Mouse (Mus musculus) urinary bladder, adult 2 months (tissue): ENCODE results near the gene Nrm. TPM values are rescaled to one million over a fixed set of nuclear protein-coding genes. Genes with fewer than 3 reads are reported as not detected.
A peak's percentile ranks its signal among the peaks of the same experiment; 100 is the strongest.

ENCODE experiments used
- DNase-seq: peaks from one replicate; pipeline ENCODE4 v3.0.0; 2022; ENCODE audit warnings: low spot score
- polyA plus RNA-seq: library from polyadenylated mRNA; depleted of rRNA; stranded (reverse); fragments of >200 nt; gene quantifications from 2 replicates; pipeline ENCODE4 v1.2.3, GENCODE M21; 2012

The Nrm gene
- polyA plus RNA-seq, 1 experiment, result 11.6 TPM

DNA sequence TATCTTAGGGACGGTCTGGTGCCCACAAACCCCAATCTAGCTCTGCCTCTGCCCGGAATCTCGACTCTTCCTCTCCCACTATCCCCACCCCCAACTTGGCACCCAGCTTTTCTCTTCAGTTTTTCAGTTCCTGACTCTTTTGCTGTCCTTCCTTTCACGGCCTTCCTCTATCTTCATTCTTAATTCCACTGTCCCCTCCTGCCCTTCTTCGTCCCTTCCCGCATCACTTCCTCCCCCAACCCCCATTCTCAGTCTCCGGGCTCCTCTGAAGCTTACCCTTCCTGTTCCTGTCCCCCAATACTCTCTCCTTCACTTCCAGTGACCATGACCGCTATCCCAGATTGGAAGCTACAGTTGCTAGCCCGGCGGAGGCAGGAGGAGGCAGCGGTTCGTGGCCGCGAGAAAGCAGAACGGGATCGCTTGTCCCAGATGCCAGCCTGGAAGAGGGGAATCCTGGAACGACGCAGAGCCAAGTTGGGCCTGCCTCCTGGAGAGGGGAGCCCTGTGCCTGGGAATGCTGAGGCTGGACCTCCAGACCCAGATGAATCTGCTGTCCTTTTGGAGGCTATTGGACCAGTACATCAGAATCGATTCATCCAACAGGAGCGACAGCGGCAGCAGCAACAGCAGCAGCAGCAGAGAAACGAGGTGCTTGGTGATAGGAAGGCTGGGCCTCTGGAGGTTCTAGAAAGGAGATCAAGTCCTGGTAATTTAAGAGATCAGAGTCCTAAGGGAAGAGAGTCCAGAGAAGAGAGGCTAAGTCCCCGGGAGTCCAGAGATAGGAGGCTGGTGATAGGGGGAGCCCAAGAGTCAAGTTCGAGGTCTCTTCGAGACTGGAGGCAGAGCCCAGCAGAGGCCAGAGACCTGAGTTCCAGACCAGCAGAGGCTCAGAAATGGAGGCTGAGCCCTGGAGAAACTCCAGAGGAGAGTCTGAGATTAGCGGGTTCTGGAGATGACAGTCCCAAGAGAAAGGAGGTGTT lies 6.1 kb downstream of the Nrm start:
- peak; percentile 30 for DNase-seq

DNA sequence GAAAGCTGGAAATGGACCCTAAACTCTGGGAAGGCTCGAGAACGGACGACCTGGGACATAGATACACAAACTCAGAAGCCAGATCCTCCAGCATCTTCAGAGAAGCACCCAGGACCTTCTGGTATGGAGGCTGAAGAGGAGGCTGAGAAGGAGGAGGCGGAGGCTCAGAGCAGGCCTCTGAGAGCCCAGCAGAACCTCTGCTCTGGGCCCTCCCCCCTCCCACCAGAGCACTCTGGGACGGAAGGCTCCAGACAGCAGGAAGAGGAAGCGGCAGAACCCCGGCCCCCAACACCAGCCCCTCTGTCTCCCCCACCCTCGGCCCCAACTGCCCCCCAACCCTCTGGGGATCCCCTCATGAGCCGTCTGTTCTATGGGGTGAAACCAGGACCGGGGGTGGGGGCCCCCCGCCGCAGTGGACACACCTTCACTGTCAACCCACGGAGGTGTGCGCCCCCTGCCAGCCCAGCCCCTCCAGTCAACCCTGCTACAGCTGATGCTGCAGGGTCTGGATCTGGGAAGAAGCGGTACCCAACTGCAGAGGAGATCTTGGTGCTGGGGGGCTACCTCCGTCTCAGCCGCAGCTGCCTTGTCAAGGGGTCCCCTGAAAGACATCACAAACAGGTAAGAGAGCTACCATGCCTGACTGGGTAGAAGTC lies 7.2 kb downstream of the Nrm start:
- peak; percentile 23 for DNase-seq

DNA sequence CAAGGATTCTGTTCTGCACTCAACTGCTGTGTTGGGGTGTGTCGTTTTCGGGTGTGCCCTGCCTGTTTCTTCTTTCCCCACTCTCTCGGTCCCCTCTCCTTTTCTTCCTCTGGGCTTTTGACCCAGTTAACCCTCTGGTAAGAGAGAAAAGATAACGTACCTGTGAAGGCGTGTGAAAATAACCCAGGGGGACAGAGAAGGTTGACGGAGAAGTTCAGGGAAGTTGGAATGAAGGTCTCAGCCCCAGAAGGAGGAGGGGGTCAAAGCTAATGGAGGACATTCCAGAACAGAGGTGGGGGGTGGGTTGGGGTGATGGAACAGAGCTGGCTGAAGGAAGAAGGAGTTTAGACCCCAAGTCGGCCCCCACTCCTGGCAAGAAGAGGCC lies 7.8 kb downstream of the Nrm start:
- no peak for DNase-seq

DNA sequence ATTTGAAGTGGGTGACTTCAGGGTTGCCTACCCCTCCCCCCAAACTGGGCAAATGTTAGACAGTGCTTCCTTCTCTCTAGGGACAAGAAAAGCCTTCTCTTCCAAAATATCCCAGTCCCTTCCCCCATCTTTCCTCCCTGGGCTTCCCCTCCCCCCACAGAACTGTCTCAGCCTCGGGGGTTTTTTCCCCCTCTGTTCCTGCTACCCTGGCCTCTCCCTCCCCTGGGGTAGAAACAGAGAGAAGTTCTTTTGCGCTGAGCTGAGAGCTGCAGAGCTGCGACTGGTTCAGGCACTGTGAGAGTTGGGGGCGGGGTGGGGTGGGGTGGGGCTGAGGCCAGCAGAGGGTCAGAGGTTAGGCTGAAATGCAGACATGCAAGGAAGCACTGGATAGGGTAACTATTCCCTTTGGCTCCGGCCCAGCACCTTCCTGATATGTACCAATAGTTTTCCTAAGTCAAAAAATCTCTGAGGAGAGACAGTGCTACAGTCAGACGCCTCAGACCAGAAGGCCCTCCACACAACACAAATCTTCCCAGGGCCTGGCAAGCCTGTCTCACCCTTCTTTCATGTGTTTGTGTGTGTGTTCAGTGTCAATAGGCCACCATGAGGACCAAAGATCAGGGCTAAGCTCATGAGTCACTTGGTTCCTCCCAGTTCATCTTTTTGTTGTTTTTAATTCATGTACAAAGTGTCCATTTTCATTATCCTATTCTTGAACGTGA lies 8.4 kb downstream of the Nrm start:
- peak; percentile 29 for DNase-seq

DNA sequence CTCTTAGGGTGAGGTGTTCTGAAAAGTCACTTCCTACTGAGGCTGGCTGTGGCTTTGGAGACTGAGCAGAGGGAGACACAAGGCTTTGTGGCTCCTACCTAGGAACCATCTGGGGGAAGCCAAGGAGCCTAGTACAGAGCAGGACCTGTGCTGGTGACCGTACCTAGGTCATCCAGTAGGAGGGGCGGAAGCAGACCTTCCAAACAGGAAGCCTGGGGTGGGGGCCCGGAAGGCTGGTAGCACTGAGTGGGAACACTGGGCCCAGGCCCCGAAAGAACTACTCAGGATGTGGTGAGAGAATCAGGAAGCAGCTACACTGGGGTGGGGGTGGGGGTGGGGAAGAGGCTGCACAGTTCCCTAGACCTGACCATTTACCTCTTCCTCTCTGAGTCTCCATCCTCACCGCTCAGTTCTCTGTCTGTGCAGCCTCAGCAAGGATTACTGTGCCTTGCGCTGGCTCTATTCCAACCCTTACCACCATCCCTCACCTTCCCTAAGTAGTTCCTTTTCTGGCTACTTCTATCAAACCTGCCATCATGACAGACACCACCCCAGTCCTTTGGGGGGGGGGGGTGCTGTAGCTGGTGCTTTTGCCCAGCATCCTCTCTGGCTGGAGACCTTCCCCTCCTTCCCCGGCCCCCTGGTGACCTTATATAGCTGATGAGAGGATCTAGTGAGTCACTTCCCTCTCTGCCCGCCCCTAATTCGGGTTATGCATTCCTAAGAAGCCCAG lies 9.2 kb downstream of the Nrm start:
- peak; percentile 35 for DNase-seq

DNA sequence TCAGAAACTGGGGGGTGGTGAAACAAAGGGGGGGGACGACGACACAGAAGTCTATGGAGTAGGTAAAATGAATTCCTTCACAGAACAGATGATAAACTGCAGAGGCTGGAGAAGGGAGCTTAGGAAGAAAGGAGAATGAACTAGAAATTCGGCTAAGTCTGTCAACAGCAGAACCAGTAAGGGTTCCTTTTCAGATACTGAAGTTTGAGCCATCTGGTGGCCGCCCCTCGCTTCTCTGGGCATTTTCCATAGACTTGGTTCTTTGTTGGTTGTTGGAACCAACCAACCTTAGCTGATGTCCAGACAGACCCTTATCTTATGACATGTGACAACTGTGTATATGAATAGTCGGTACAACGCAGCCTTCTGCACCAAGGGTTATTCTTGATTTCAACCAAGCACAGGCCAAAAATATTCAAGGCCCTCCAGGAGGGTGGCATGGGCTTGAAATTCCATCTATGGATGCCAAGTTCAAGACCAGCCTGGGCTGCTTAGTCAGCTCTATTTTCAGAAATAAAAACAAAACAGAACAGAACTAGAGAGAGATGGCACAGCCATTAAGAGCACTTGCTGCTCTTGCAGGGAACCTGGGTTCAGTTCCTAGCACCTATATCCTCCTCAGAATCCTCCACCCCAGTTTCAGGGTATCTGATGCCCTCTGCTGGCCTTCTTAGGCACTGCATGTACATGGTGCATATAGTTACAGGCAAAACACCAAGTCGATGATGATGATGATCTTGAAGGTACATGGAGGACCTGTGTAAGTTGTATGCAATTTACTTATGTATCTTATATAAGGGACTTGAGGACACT lies 10.0 kb downstream of the Nrm start:
- DNase-seq, result peak; percentile 20

DNA sequence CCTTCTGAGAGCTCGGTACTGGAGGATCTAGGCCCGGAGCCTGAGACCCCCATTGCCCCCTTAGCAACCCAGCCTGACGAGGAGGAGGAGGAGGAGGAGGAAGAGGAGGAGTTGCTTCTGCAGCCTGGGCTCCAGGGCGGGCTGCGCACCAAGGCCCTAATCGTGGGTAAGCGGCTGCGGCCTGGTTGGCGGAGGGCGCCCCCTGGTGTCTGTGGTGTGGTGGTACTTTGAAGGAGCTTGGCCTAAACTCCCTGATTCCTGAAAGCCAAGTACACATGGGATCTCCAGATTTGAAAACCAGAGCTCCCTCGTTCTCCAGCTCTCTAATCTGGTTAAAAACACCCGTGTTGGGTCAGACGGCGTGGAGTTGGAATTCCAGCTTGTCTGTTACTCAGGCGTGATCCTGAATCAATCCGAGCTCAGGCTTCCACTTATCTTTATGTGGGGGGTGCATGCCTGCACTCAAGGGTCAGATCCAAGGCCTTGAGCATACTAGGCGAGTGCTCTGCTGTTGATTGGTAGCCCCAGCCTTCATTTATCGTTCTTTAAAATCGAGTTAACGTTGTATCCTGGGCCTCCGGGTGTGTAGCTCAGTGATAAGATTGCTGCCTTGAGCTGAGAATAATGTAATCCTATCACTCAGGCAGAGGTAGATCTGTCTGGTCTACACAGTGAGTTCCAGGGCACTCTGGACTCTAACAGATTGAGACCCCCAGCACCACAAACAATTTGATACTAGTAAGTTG lies 12.8 kb downstream of the Nrm start:
- DNase-seq, result peak; percentile 90

DNA sequence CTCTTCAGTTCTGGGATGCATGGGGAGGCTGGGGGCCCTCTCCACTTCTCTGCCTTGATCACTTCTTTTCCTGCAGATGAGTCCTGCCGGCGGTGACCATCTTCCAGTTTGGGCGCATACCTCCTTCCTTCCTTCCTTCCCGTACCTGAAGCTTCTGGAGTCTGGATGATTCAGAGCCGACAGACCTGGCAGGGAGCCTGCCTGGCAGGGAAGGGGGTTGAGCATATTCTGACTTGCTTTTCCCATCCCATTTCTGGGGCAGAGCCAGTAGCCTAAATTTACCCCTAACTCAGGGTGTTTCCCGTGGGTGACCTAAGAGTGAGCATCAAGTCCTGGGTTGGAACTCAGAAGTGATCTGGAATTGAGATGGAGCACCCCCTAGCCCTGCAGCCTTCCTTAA lies 13.6 kb downstream of the Nrm start:
- no peak for DNase-seq

DNA sequence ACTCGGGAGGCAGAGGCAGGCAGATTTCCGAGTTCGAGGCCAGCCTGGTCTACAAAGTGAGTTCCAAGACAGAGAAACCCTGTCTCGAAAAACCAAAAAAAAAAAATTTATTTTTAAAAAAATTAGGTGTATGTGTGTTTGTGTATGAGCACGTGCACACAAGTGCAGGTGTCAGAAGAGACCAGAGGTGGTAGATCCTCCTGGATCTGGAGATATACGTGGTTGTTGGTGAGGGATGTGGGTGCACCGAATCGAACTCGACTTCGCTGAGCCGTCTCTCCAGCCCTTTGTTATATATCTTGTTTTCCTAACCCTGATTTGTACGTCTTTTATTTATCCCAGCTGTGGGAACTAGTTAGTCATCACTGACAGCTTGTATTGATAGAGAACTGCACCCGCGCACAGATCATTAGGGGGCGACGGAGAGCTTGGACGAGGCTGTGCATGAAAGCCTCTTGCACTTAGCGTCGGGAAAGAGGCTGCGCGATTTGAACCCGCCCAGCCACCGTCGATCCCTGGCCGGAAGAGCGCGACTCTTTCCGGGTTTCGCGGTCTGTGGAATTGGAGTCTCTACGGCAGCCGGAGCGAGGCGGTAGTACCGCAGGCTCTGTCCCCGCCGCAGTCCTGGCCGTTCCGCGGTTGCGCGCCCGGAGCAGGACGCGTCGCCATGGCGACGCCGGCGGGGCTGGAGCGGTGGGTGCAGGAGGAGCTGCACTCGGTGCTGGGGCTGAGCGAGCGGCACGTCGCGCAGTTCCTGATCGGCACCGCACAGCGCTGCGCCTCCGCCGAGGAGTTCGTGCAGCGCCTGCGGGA lies 18.3 kb downstream of the Nrm start, which contains the start of gene Dhx16:
Gene Dhx16, plus strand, starts transcription at position 575 of the 813 bp plus-strand sequence.
- DNase-seq, result peak; percentile 84

DNA sequence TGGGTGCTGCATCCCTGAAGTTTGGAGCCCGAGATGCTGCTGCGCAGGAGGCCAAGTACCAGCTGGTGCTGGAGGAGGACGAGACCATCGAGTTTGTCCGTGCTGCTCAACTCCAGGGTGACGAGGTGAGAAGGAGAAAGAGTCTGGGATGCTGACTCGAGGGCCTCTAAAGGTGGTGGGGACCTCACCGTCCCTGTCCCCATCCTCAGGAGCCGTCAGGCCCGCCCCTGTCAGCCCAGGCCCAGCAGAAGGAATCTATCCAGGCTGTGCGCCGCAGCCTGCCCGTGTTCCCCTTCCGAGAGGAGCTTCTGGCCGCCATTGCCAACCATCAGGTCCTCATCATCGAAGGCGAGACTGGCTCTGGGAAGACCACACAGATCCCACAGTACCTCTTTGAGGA lies 21.8 kb downstream of the Nrm start:
- no peak for DNase-seq

DNA sequence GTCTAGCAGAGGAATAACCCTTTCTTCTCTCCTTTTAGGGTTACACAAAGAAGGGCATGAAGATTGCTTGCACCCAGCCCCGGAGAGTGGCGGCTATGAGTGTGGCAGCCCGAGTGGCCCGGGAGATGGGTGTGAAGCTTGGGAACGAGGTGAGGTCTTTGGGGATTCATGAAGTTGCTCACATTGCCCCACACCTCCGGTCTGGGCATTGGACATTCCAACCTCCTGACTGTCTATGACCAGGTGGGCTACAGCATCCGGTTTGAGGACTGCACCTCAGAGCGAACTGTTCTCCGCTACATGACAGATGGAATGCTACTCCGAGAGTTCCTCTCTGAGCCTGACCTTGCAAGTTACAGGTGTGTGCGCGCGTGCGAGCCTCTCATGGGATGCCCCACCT lies 22.7 kb downstream of the Nrm start:
- DNase-seq, result no peak

DNA sequence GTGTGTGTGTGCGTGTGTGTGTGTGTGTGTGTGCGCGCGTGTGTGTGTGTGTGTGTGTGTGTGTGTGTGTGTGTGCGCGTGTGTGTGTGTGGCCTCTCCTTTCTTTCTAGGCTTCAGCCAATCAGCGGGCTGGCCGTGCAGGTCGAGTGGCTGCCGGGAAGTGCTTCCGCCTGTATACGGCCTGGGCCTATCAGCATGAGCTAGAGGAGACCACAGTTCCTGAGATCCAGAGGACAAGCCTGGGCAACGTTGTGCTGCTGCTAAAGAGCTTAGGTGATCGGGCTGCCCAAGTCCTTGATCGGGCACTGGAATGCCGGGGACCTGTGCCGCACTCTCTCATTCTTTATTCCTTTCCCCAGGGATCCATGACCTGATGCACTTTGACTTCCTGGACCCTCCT lies 26.6 kb downstream of the Nrm start:
- DNase-seq, result no peak

DNA sequence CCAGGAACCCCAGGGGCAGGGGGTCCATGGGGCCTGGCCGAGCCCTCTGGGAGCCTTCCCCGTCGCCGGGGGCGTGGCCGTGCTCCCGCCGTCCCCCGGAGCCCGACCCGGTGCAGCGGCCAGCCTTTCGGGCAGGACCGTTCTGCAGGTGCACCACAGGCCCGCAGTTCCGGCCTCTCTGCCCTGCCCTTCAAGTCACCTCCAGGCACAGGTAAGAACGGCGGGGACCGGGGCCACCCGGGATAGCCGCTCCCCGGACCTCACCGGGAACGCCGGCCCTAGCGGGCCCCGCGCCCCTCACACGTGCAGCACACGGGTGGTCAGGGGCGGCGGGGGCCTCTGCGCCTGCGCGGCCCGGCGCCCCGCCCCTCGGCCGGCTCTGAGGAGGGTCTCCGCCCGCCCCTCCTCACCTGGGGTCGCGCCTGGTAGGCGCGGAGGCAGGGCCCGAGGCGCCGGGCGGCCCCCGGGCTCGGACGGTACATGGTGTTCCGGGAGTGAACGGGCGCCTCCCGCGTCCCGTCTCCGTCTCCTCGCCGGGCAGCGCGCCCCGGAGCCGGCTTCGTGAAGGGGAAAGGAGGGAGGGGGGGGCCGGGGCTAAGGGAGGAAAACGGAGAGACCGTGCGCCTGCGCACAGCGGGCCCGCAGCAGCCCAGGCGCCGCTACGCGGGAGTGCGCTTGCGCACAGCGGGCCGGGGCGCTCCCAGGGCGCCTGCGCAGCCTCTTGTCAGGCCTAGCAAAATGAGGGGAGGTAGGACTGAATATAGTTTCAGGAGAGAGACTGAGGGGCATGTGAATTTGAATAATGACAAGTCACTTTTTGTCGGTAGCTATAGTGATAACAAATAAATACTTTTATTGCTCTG lies 35.9 kb downstream of the Nrm start, which contains the start of gene 2310061I04Rik:
Gene 2310061I04Rik, minus strand, starts transcription at position 651 of the 863 bp plus-strand sequence.
- peak; percentile 84 for DNase-seq

DNA sequence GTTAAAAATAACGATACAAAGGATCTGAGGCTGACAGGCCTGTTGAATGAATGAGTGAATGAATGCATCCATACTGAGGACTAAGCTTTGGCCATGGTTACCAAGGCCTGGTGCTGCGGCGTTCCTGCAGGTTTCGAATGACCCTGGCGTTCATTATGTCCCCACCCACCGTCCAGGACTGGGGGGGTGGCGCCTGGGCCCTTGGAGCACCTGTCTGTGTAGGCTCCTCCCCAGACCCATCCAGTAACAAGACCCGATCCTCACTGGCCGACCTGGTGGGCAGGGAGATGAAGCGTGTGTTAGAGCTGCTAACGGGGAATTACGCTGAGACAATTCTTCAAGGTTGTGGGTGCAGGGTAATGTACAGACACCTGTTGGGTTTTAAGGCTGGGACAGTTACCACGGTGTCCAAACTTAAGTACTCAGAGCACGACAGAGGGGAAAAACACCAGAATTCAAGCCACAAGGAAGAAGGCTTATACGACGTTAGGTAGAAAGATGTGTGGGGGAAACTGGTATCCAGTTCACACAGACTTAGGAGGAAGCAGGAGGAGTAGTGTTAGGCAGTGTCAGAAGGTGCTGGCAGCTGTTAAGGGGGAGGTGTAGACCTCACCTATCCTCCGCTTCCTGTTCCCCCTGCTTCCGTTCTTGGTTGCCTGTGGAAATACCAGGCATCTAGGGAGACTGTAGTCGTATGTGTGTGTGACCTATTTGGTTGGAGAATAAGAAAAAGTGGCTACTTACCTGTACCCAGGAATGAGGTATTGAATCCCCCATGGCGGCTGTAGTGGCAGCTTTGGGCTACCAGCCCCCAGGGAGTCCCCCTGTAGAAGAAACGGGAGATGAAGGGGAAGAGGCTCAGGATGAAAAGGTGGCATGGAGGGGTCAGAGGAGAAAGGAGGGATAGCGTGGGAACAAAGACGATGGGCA lies 36.8 kb downstream of the Nrm start:
- DNase-seq, result no peak

DNA sequence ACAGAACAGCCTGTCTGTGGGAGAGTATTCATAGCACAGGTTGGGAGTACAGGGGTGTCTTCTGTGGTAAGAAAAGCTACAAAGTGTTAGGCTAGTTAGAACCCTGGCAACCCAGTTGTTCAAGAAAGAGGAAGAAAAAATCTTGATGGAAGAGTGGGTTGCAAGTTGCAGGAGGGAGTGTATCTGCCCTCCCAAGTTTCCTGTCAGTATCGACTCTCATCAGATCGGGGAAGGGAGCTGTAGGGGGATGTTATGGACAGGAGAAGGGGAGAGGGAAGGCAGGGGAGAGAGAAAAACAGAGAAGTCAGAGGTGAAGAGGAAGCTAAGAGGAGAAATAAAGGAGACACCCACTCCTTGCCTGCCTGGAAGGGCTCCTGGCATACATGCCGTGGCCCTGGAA lies 39.5 kb downstream of the Nrm start:
- no peak for DNase-seq

DNA sequence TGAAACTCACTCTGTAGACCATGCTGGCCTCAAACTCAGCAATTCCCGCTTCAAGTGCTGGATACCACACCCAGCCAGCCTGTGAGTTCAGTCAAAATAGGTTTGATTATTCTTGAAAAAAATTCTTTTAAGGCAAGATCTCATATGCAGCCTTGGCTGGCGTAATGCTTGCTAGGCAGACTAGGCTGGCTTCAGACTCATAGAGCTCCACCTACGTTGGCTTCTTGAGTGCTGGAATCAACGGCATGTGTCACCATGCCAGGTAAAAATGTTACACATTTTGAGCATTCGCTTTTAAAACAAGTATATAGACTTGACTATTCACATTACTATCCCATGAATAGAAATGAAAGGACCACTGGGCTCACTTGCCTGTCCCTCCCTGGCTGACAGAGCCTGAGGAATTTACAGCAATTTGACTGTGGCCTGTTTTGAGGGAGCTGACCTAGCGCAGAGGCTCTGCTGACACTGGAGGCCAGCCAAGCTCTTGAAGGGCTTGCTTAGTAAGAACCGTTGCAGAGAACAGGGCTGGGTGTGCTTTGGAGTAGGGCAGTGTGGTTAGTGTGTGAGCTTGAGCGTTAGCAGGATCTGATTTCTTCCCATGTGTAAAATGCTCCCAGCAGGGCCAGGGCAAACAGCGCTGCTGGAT lies 42.3 kb downstream of the Nrm start:
- no peak for DNase-seq

DNA sequence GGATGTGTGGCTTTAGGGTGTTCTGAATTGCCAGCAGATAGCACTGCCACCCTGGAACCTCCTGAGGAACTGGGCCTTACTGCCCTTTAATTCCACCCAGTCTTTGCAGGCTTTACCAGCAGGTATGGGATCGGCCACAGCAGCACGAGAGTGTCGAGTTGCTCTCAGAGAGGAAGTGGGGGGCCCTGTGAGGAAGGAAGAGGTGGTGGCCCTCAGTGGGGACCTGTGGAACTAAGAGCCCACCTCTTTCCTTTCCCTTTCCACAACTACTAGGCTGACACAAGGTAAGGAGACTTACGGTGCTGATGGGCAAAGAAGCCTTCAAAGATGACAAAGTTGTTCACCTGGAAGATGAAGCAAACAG lies 42.9 kb downstream of the Nrm start:
- no peak for DNase-seq
